Mouse (Mus musculus): ENCODE results near the gene Olfr545.

DNA sequence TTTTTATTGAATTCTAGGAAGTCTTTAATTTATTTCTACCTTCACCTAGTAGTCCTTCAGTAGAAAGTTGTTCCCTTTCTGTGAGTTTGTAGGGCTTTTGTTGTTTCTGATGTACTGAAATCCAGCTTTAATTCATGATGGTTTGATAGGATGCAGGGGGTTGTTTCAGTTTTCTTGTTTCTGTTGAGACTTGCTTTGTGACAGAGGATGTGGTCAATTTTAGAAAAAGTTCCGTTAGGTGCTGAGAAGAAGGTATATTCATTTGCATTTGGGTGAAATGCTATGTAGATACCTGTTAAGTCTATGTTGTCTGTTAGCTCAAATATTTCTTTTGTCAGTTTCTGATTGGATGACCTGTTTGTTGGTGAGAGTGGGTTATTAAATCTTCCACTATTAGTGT lies 29.7 kb upstream of the Olfr545 start:
- TF ChIP-seq CTCF (IDR thresholded peaks at IDR 0.05; ENCODE audit: extremely low read depth, insufficient read depth, insufficient read length, insufficient replicate concordance) (no peak), POLR2A (IDR thresholded peaks at IDR 0.05; ENCODE audit: low read depth, low read length) (no peak)

Data from spleen, adult 2 months (tissue).